Mouse (Mus musculus) stomach, embryonic 14.5 days (tissue): ENCODE results near the gene Syn1. TPM values are rescaled to one million over a fixed set of nuclear protein-coding genes. Genes with fewer than 3 reads are reported as not detected.

Source experiments
- ATAC-seq: fragments of 200-750 bp; cut with Nextera tagmentation; 2 replicates; pipeline ENCODE4 v1.8.0; 2017; ENCODE audit warnings: low read depth, moderate TSS enrichment; ENCODE audit not compliant: insufficient number of reproducible peaks, insufficient read depth, low FRiP score
- H3K27ac ChIP-seq: fragments of 300-500 bp; sonication (generic); 2 replicates; pipeline ENCODE4 v1.5.1; 2014; ENCODE audit warnings: mild to moderate bottlenecking, low read length, moderate library complexity, mixed read lengths
- H3K27me3 ChIP-seq: fragments of 300-500 bp; sonication (generic); 2 replicates; pipeline ENCODE4 v1.6.1; 2014; ENCODE audit warnings: low read length, control low read depth, mixed read lengths; ENCODE audit not compliant: control insufficient read depth, insufficient read depth
- H3K36me3 ChIP-seq: fragments of 300-500 bp; sonication (generic); 2 replicates; pipeline ENCODE4 v1.6.1; 2014; ENCODE audit warnings: mild to moderate bottlenecking, control low read depth, low read length, moderate library complexity, mixed read lengths; ENCODE audit not compliant: control insufficient read depth, insufficient read depth
- H3K4me1 ChIP-seq: fragments of 300-500 bp; sonication (generic); 2 replicates; pipeline ENCODE4 v1.6.1; 2014; ENCODE audit warnings: low read length, control low read depth, mixed read lengths; ENCODE audit not compliant: control insufficient read depth, insufficient read depth
- H3K4me2 ChIP-seq: fragments of 300-500 bp; sonication (generic); replicated peaks from 2 replicates; pipeline ENCODE4 v1.6.1; 2014; ENCODE audit warnings: low read depth, low read length, control low read depth
- H3K4me3 ChIP-seq: fragments of 300-500 bp; sonication (generic); 2 replicates; pipeline ENCODE4 v1.5.1; 2014; ENCODE audit warnings: low read depth, low read length, control low read depth
- H3K9ac ChIP-seq: fragments of 300-500 bp; sonication (generic); replicated peaks from 2 replicates; pipeline ENCODE4 v1.6.1; 2014; ENCODE audit warnings: low read depth, mild to moderate bottlenecking, control low read depth, low read length, moderate library complexity, mixed read lengths
- H3K9me3 ChIP-seq: fragments of 300-500 bp; sonication (generic); 2 replicates; pipeline ENCODE4 v1.6.1; 2016; ENCODE audit warnings: low read depth, low read length, control low read depth; ENCODE audit not compliant: control insufficient read depth
- WGBS: fragments of 180-500 bp; shearing (Covaris S2); extraction: QIAGEN DNeasy Blood & Tissue Kit; methylation state at CpG from one replicate; pipeline ENCODE4 v1.1.7; 2014; 5-methylcytosine and 5-hydroxymethylcytosine counted together
- polyA plus RNA-seq: library from polyadenylated mRNA; unstranded; fragments of >200 nt; fragmentation: Nextera tagmentation; extraction: Ambion mirVana; gene quantifications from 2 replicates; pipeline ENCODE4 v1.2.1, GENCODE M21; 2014

Syn1 gene
- polyA plus RNA-seq, 1 experiment from 2014 or later, result 2.3 TPM

DNA sequence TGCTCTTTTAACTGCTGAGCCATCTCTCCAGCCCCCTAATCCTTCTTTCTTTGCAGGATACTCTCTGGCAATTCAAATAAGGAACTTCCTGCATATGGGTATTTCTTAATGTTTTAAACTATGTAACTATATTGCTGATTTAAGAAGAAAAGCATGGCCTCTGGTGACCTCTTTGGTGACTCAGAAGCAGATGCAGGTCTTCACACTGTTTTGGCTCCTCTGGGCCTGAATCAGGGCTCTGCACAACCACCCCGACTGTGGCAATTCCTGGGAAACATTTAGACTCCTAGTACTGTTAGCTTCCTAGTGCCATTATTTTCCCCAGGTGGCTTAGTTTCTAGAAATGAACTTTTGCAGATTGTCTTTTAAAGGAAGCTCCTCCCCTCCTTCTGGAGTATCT, 2.7 kb upstream of the Syn1 start:
- Histone ChIP-seq H3K9me3 (no peaks in the 10 kb centered on the region), H3K4me2 (no peak overlapping the region), H3K4me3 (no peak overlapping the region), H3K4me1 (no peaks in the 10 kb centered on the region), H3K27me3 (no peaks in the 10 kb centered on the region), H3K9ac (no peak overlapping the region), H3K36me3 (no peaks in the 10 kb centered on the region; the same call in 1 of the 2 replicates), H3K27ac (no peak overlapping the region)
- 61% methylated on average over 1 of the region's 1 CpGs for WGBS
- ATAC-seq, result no peak

DNA sequence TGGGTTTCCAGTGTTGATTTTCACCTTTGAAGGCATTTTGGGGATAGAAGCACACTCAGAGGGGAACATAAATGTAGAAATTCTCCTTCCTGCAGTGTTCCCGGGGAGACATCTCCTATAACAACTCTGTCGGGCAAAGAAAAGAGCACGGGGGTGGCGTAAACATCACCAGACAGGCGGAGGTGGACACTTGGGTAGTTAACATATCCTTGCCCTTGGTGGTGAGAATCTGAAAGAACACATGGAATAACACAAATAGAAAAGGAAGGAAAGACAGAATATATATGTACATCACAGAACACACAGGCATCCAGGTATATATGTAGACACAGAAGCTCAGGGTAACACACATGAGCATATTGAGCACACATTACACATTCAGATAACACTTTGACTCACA, 562 bp upstream of the Syn1 start:
- Histone ChIP-seq H3K27ac (no peak overlapping the region), H3K4me3 (no peak overlapping the region), H3K4me1 (no peaks in the 10 kb centered on the region), H3K4me2 (peak overlapping the region; percentile 72), H3K9ac (no peak overlapping the region), H3K36me3 (no peaks in the 10 kb centered on the region; the same call in 1 of the 2 replicates), H3K9me3 (no peaks in the 10 kb centered on the region), H3K27me3 (no peaks in the 10 kb centered on the region)
- no peak for ATAC-seq
- WGBS, result 42% methylated on average over 5 of the region's 5 CpGs

DNA sequence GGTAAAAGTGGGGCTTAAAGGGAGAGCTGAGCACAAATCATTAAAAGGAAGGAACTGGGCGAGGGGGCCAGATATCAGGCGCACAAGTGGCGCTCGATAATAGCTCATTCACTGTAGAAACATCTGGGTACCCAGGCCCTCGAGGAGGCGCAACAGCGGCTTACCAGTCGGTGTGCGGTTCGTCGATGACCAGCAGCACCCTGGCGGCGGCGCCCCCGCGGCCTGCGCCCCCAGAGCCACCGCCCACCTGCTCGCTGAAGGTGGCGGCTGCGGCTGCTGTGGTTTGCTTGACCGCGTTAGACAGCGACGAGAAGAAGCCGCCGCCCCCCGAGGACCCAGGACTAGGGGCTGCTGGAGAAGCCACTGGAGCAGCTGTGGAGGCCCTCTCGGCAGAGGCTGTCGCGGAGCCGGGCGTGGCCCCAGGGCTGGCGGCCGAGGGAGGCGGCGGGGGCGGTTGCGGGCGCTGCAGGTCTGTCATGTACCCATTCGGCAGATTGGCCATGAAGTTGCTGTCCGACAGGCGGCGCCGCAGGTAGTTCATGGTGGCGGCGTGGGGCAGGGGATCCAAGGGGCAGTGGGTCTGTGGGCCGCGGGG, 458 bp downstream of the Syn1 start:
- WGBS, result 19% methylated on average over 38 of the region's 49 CpGs
- H3K27me3 ChIP-seq, result no peaks in the 10 kb centered on the region

DNA sequence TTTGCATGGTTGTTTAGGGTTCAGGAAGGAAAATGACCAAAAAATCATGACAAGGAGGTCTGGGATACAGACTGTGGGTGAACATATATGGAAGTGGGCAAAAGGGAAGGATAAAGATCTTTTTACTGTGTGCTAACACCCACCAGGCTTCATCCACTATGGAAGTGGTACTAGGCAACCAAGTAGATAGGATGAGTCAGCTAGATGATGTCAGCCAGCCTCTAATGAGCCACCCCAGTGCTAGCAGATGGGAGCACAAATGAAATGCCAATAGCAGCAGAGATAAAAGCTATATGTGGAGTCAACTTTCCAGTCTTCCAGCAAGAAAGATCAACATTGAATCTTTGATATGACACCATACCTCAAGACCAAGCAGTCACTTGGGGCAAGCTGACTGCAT, 5.7 kb downstream of the Syn1 start:
- Histone ChIP-seq H3K4me2 (no peak overlapping the region), H3K27ac (no peak overlapping the region), H3K27me3 (no peaks in the 10 kb centered on the region), H3K9ac (no peak overlapping the region), H3K36me3 (no peaks in the 10 kb centered on the region), H3K9me3 (no peaks in the 10 kb centered on the region), H3K4me1 (no peaks in the 10 kb centered on the region), H3K4me3 (no peak overlapping the region)
- no peak for ATAC-seq

More for the DNA sequence above, 458 bp downstream of the Syn1 start:
- H3K9me3 ChIP-seq, result no peaks in the 10 kb centered on the region
- no peaks in the 10 kb centered on the region; the same call in 1 of the 2 replicates for H3K36me3 ChIP-seq
- H3K4me2 ChIP-seq, result peak overlapping the region; percentile 72
- no peaks in the 10 kb centered on the region for H3K4me1 ChIP-seq
- H3K9ac ChIP-seq, result no peak overlapping the region
- no peak overlapping the region for H3K27ac ChIP-seq
- ATAC-seq, result 0 out of 2 replicates have a peak, but pooled peaks have one; percentile 14
- H3K4me3 ChIP-seq, result peak overlapping the region; percentile 35

DNA sequence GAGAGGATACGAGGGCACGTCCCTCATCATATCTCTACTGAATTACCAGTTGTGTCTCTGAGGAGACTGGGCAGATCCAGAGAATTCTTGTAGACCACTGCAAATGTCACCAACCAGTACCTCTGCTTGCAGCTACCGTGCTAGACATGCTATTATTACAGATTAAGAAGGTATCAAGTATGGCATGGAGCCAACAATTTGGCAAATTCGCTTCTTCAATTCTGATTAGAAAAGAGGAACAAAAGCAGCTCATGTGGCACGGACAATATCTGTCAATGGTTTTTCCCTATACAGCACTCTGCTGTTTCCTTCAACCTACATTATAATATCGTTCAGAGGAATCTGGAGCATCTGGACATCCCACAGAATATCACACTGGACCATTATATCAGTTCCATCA, 7.1 kb downstream of the Syn1 start:
- Histone ChIP-seq H3K4me3 (no peak overlapping the region), H3K36me3 (no peaks in the 10 kb centered on the region), H3K4me1 (no peaks in the 10 kb centered on the region), H3K4me2 (no peak overlapping the region), H3K27me3 (no peaks in the 10 kb centered on the region), H3K9me3 (no peaks in the 10 kb centered on the region), H3K9ac (no peak overlapping the region), H3K27ac (no peak overlapping the region)
- ATAC-seq, result no peak
- 87% methylated on average over 6 of the region's 6 CpGs for WGBS

DNA sequence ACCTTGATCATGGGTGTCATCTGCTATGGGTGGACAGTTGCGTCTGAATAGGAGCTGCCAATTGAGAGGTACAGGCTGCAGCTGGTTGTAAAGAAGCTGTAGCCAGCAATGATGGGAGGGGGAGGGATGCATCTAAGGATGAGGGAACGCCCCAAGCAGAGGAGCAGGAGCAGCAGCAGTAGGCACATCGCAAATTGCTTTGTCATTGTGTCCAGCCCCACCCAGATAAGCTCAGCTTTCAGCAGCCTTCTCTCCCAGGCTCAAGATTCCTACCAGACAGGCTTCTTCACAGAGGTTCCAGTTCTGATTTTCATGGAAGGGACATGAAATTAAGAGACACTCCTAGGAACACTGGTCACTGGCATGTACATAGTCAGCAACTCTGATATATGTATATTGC, 10.7 kb downstream of the Syn1 start:
- no peak for ATAC-seq
- 24% methylated on average over 3 of the region's 3 CpGs for WGBS
- H3K4me1 ChIP-seq, result no peaks in the 10 kb centered on the region
- H3K27me3 ChIP-seq, result no peaks in the 10 kb centered on the region
- no peak overlapping the region for H3K4me2 ChIP-seq
- no peak overlapping the region for H3K9ac ChIP-seq
- no peaks in the 10 kb centered on the region for H3K9me3 ChIP-seq
- H3K36me3 ChIP-seq, result no peaks in the 10 kb centered on the region
- H3K4me3 ChIP-seq, result no peak overlapping the region
- H3K27ac ChIP-seq, result no peak overlapping the region

DNA sequence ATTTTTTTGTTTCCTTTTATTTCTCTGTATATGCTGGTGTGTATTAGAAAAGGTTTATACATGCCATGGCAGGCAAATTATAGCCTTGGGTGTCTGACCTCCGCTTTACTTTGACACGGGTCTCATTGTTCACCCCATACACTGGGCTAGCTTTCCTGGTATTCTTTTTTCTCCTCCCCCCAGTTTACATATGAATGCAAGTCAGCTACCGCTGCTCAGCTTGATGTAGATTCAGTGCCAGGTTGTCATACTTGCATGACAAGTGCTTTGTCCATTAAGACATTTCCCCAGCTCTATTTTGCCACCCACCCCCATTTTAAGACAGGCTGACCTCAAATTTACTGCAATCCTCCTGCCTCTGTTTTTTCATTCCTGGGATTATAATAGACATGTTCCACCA, 45.6 kb downstream of the Syn1 start:
- no peak for ATAC-seq

DNA sequence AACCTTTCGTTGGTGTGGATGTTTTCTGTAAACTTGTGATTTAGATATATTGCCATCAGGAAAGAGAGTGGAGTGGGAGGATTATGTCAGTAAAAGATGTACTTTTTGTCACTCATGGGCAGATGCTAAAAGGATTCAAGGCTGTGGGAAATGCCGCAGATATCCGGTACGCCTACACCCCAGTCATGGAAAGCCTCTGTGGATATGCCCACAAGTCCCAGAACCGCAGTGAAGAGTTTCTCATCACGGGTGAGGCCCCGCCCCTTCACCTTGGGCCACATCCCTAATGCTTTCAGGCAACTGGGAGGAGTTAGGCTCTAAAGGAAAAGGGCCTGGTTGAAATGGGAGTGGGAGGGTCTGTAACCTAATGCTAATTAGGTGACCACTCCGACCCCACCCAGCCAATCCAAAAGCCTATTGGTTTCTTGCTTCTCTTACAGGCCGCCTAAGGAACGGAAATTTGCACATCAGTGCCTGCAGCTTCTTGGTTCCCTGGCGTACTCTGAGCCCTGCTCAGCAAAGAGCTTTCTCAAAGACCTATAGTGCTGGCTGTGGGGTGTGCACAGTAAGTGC, 47.8 kb downstream of the Syn1 start:
- Histone ChIP-seq H3K4me1 (no peaks in the 10 kb centered on the region), H3K9ac (no peak overlapping the region), H3K27ac (no peak overlapping the region), H3K27me3 (no peaks in the 10 kb centered on the region), H3K4me3 (no peak overlapping the region), H3K4me2 (no peak overlapping the region), H3K36me3 (no peaks in the 10 kb centered on the region), H3K9me3 (no peaks in the 10 kb centered on the region)
- 34% methylated on average over 11 of the region's 11 CpGs for WGBS
- ATAC-seq, result no peak

More for the DNA sequence above, 45.6 kb downstream of the Syn1 start:
- Histone ChIP-seq H3K4me1 (no peaks in the 10 kb centered on the region), H3K27ac (no peak overlapping the region), H3K9ac (no peak overlapping the region), H3K36me3 (no peaks in the 10 kb centered on the region), H3K4me3 (no peak overlapping the region), H3K9me3 (no peaks in the 10 kb centered on the region), H3K4me2 (no peak overlapping the region), H3K27me3 (no peaks in the 10 kb centered on the region)
- WGBS, result 63% methylated on average over 3 of the region's 3 CpGs
